Mouse (Mus musculus) lung, postnatal 0 days (tissue): ENCODE data around the gene Pum1. TPM values are rescaled to one million over a fixed set of nuclear protein-coding genes. Genes with fewer than 3 reads are reported as not detected.
A peak's percentile ranks its signal among the peaks of the same experiment; 100 is the strongest.

Experiments
- ATAC-seq: fragments of 200-750 bp; cut with Nextera tagmentation; 2 replicates; pipeline ENCODE4 v1.8.0; 2017; ENCODE audit warnings: moderate library complexity
- DNase-seq: peaks from one replicate; pipeline ENCODE4 v3.0.0-alpha.2; 2016; ENCODE audit warnings: low spot score
- H3K27ac ChIP-seq: fragments of 300-500 bp; sonication (generic); 2 replicates; pipeline ENCODE4 v1.5.1; 2014; ENCODE audit warnings: antibody characterized with exemption, mild to moderate bottlenecking, low read length, mixed read lengths
- H3K27me3 ChIP-seq: fragments of 300-500 bp; sonication (generic); replicated peaks from 2 replicates; pipeline ENCODE4 v1.6.1; 2014; ENCODE audit warnings: low read length, mixed read lengths; ENCODE audit not compliant: insufficient read depth
- H3K36me3 ChIP-seq: fragments of 300-500 bp; sonication (generic); 2 replicates; pipeline ENCODE4 v1.6.1; 2014; ENCODE audit warnings: low read length, mixed read lengths; ENCODE audit not compliant: insufficient read depth
- H3K4me1 ChIP-seq: fragments of 300-500 bp; sonication (generic); 2 replicates; pipeline ENCODE4 v1.6.1; 2014; ENCODE audit warnings: antibody characterized with exemption, low read depth, low read length, mixed read lengths; ENCODE audit not compliant: insufficient read depth
- H3K4me2 ChIP-seq: fragments of 300-500 bp; sonication (generic); replicated peaks from 2 replicates; pipeline ENCODE4 v1.6.1; 2014; ENCODE audit warnings: low read depth, mild to moderate bottlenecking, low read length, moderate library complexity, mixed read lengths
- H3K4me3 ChIP-seq: fragments of 300-500 bp; sonication (generic); 2 replicates; pipeline ENCODE4 v1.5.1; 2014; ENCODE audit warnings: low read depth, low read length
- H3K9ac ChIP-seq: fragments of 300-500 bp; sonication (generic); replicated peaks from 2 replicates; pipeline ENCODE4 v1.6.1; 2014; ENCODE audit warnings: low read depth, mild to moderate bottlenecking
- H3K9me3 ChIP-seq: fragments of 300-500 bp; sonication (generic); 2 replicates; pipeline ENCODE4 v1.6.1; 2016; ENCODE audit warnings: low read length, mixed read lengths
- CTCF ChIP-seq: IDR thresholded peaks from 2 replicates; pipeline ENCODE4 v1.5.1; 2016; ENCODE audit warnings: antibody characterized with exemption, mild to moderate bottlenecking
- EP300 ChIP-seq: IDR thresholded peaks from 2 replicates; pipeline ENCODE4 v1.6.1; 2016; ENCODE audit warnings: antibody characterized with exemption, mild to moderate bottlenecking, control low read depth
- WGBS: fragments of 180-500 bp; shearing (Covaris S2); extraction: QIAGEN DNeasy Blood & Tissue Kit; methylation state at CpG from one replicate; pipeline ENCODE4 v1.1.7; 2014; 5-methylcytosine and 5-hydroxymethylcytosine counted together
- polyA plus RNA-seq: library from polyadenylated mRNA; unstranded; fragments of >200 nt; fragmentation: Nextera tagmentation; extraction: Ambion mirVana; gene quantifications from 2 replicates; pipeline ENCODE4 v1.2.1, GENCODE M21; 2015

Gene Pum1
- polyA plus RNA-seq, 1 experiment from 2014 or later: 37.8 TPM

GRCm38 (mm10) chr4:130751966-130752365 is 88.8 kb downstream of the Pum1 start:
- Histone ChIP-seq H3K36me3 (peaks cover 40% of the 10 kb centered on the region; the same call in 1 of the 2 replicates), H3K9ac (no peak overlapping the region), H3K27ac (no peak overlapping the region), H3K4me1 (no peaks in the 10 kb centered on the region), H3K4me3 (no peak overlapping the region), H3K4me2 (no peak overlapping the region), H3K9me3 (no peaks in the 10 kb centered on the region), H3K27me3 (no peaks in the 10 kb centered on the region)
- ATAC-seq (no peak), DNase-seq (no peak)
- WGBS: 91% methylated on average over 2 of the region's 2 CpGs
- TF ChIP-seq EP300: no peak
- no peak for TF ChIP-seq CTCF

GRCm38 (mm10) chr4:130752591-130752990 is 89.5 kb downstream of the Pum1 start:
- Histone ChIP-seq H3K27ac (no peak overlapping the region), H3K4me1 (no peaks in the 10 kb centered on the region), H3K36me3 (peaks cover 40% of the 10 kb centered on the region; the same call in 1 of the 2 replicates), H3K27me3 (no peaks in the 10 kb centered on the region), H3K9me3 (no peaks in the 10 kb centered on the region), H3K4me3 (no peak overlapping the region), H3K4me2 (no peak overlapping the region), H3K9ac (no peak overlapping the region)
- 79% methylated on average over 7 of the region's 7 CpGs for WGBS
- TF ChIP-seq CTCF (no peak), EP300 (no peak)
- no peak for ATAC-seq
- no peak for DNase-seq

GRCm38 (mm10) chr4:130753755-130754154 is 90.6 kb downstream of the Pum1 start:
- H3K9me3 ChIP-seq: no peaks in the 10 kb centered on the region
- TF ChIP-seq CTCF (no peak), EP300 (no peak)
- no peak overlapping the region for H3K27ac ChIP-seq
- no peak for ATAC-seq
- H3K9ac ChIP-seq: no peak overlapping the region
- H3K4me1 ChIP-seq: no peaks in the 10 kb centered on the region
- H3K4me2 ChIP-seq: no peak overlapping the region
- DNase-seq: no peak
- H3K4me3 ChIP-seq: no peak overlapping the region
- 68% methylated on average over 5 of the region's 5 CpGs for WGBS
- H3K36me3 ChIP-seq: peaks cover 38% of the 10 kb centered on the region; the same call in 1 of the 2 replicates
- H3K27me3 ChIP-seq: no peaks in the 10 kb centered on the region

GRCm38 (mm10) chr4:130754776-130755175 is 91.7 kb downstream of the Pum1 start:
- H3K27me3 ChIP-seq: no peaks in the 10 kb centered on the region
- no peak overlapping the region for H3K4me3 ChIP-seq
- TF ChIP-seq CTCF: no peak
- H3K27ac ChIP-seq: no peak overlapping the region
- H3K9ac ChIP-seq: no peak overlapping the region
- WGBS: 73% methylated on average over 2 of the region's 2 CpGs
- H3K9me3 ChIP-seq: no peaks in the 10 kb centered on the region
- no peaks in the 10 kb centered on the region for H3K4me1 ChIP-seq
- H3K36me3 ChIP-seq: peaks cover 44% of the 10 kb centered on the region; the same call in 1 of the 2 replicates
- peak; percentile 37 for DNase-seq
- no peak overlapping the region for H3K4me2 ChIP-seq
- ATAC-seq: no peak

- peaks cover 37% of the 10 kb centered on the region; the same call in 1 of the 2 replicates for H3K36me3 ChIP-seq
- H3K4me2 ChIP-seq: no peak overlapping the region
- H3K9me3 ChIP-seq: no peaks in the 10 kb centered on the region
- H3K27me3 ChIP-seq: no peaks in the 10 kb centered on the region
- no peak overlapping the region for H3K4me3 ChIP-seq
- DNase-seq (peak; percentile 22), ATAC-seq (peak; percentile 50)
- H3K9ac ChIP-seq: no peak overlapping the region
- 62% methylated on average over 2 of the region's 2 CpGs for WGBS
- no peak overlapping the region for H3K27ac ChIP-seq
- H3K4me1 ChIP-seq: no peaks in the 10 kb centered on the region
- no peak for TF ChIP-seq CTCF
- no peak for TF ChIP-seq EP300
Measured at GRCm38 (mm10) chr4:130759875-130760274, 96.8 kb downstream of the Pum1 start.

GRCm38 (mm10) chr4:130761809-130762208 is 98.7 kb downstream of the Pum1 start:
- Histone ChIP-seq H3K4me2 (no peak overlapping the region), H3K9me3 (no peaks in the 10 kb centered on the region), H3K9ac (no peak overlapping the region), H3K4me3 (no peak overlapping the region), H3K4me1 (no peaks in the 10 kb centered on the region), H3K27me3 (no peaks in the 10 kb centered on the region), H3K36me3 (peaks cover 44% of the 10 kb centered on the region; the same call in 1 of the 2 replicates), H3K27ac (no peak overlapping the region)
- peak; percentile 68 for ATAC-seq
- peak; percentile 14 for DNase-seq
- TF ChIP-seq CTCF (no peak), EP300 (no peak; the same call in 1 of the 2 replicates)
- 61% methylated on average over 5 of the region's 5 CpGs for WGBS
